Mouse (Mus musculus): Measurements from ENCODE around the gene Gm17387. TPM values are rescaled to one million over a fixed set of nuclear protein-coding genes. Genes with fewer than 3 reads are reported as not detected.
"Not testable (repeated sequence)": the region's sequence is repeated elsewhere in the genome, so short reads cannot be mapped to it uniquely, and the experiment has no call there.

The Gm17387 gene
- total RNA-seq, 2 experiments from 2014 or later, result not detected

DNA sequence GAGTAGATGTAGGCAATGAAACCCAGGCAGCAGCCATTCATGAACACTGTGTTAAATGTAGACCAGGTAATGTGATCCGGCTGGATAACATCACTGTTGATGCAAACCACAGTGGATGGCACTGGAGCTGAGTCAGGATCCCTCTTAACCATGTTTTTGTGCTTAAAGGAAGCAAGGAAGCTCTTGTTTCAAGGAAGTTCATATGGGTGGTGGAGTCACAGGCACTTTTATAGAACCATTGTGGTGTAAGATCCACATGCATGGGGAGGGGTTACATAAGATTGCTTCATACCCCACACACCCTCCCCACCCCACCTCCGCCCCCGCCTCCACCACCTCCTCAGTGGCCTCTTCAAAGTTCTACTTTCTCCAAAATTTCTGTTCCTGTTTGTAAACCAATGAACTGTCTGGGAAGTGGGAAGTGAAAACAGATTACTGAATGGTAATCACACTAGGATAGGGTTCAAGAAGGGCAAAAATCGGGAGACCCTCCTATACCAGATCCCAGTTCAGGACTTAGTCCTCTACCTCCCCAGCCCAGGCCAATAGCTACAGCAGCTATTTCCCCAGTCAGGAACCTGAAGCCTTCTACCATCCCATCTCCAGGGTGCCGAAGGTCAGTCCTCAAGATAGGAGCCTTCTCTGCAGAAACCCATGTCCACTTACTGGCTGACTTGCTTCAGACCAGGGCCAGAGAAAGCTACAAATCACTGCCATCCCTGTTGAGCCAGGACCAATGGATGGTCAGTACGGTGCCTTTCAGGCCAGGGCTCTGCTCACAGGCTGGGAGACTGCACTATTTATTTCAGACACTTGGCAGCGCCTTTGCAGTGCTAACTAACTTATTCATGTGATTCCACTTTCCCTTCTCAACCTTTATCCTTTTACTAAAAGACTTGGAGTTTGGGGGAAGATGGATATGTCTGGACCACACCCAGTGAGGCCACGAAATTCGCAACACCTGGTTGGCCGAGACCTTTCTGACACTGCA lies 11.9 kb upstream of the Gm17387 start:
- DNase-seq, result no peak

DNA sequence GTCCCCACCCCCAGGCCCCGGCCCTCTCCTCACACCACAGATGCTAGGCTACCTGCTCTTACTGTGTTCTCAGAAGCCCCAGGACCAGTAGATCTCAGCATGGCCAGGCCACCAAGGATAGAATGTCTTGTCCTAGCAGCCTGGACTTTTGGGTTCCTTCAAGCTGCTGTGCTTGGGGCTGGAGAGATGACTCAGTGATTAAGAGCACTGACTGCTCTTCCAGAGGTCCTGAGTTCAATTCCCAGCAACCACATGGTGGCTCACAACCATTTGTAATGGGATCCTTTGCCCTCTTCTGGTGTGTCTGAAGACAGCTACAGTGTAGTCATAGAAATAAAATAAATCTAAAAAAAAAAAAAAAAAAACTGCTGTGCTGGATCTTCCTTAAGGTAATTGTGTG lies 11.1 kb upstream of the Gm17387 start, which contains the start of gene Ifitm6:
Gene Ifitm6, minus strand, starts transcription at position 101 of the 400 bp plus-strand sequence.
- not testable (repeated sequence) for DNase-seq

DNA sequence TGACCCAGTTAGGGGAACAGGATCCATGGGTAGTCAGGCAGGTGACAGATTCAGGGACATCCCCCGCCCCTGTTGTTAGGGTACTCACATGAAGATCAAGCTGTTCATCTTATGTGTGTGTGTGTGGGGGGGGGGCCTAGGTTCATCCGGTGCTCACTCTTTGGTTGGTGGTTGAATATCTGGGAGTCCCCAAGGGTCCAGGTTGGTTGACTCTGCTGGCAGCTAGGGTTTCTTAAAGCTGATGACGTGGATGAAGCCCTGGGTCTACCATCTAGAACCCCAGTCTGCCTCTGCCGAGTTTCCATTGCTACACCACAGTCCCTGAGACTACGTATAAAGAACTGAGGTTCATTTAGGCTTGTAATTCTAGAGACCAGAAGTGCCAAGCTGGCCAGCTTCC lies 9.9 kb upstream of the Gm17387 start:
- DNase-seq, result no peak

DNA sequence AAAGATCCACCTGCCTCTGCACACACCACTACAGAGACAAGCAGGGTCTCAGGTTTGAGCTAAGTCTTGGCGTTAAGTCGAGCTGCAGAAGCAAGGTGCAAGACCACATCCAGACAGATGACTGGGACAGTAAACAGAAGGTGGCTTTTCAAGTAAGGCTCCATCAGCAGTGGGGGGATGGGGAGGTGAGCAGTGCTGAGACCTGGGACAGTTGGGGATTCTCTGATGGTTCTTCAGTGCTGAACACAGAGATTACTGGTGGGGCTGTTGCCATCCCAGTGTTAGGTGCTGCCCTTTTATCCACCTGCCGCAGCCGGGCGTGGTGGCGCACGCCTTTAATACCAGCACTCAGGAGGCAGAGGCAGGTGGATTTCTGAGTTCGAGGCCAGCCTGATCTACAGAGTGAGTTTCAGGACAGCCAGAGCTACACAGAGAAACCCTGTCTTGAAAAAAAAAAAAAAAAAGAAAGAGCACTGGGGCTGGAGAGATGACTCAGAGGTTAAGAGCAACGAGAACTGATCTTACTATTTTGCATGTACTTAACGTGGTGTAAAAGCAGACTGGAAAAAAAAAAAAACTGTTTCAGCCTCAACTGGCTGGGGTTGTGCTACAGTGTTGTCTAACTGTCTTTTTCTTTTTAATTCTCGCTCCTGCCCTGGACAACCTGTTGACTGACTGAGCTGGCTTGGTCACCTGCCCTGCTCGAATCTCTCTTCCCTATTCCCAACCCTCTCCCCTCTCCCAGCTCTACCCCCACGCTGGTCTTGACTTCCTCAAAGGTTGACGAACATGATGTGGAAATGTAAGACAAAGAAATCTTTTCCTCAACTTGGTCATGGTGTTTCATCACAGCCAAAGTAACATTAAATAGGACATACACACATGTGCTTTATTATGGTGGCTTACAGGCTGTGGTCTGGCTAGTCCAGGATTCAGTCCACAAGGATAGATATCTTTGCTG lies 7.2 kb upstream of the Gm17387 start:
- DNase-seq, result no peak

DNA sequence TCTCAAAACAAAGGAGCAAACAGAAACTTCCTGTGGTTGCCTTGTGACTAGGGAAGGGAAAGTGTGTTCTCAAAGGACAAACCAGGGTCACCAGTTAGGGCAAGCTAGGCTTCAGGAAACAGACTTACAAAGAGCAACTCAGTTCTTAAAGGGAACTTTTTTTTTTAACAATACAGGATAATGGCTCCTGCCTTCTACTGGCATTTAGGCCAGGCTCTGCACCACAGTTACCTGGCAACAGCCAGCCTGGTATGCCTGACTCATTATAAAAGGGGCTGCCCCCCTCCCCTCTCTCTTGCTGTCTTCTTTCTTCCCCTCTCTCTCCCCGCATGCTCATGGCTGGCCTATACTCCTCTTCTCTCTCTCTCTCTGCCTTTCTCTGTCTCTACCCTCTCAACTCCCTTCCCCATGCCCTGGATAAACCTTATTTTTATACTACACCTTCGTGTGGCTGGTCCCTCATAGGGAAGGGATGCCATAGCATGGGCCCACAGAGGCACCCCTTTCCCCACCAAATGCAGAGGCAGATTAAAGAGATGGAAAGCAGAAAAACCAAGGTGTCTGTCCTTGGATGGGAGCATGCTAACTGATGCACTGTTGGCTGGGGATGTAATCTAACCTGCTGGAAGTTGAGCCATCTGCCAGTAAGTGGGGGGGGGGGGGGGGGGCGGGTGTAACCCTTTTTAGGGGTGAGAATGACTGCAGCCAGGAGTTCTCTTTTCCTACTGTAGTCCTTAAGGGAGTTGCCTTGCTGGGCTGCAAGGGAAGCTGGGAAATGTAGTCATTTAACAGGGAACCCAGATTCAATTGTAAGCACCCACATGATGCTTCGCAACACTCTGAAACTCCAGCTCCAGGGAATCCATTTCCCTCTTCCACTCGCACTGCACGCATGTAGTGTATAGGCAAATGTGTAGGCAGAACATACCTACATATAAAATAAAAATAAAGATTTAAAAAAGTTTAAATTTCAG lies 3.8 kb upstream of the Gm17387 start:
- DNase-seq, result no peak

DNA sequence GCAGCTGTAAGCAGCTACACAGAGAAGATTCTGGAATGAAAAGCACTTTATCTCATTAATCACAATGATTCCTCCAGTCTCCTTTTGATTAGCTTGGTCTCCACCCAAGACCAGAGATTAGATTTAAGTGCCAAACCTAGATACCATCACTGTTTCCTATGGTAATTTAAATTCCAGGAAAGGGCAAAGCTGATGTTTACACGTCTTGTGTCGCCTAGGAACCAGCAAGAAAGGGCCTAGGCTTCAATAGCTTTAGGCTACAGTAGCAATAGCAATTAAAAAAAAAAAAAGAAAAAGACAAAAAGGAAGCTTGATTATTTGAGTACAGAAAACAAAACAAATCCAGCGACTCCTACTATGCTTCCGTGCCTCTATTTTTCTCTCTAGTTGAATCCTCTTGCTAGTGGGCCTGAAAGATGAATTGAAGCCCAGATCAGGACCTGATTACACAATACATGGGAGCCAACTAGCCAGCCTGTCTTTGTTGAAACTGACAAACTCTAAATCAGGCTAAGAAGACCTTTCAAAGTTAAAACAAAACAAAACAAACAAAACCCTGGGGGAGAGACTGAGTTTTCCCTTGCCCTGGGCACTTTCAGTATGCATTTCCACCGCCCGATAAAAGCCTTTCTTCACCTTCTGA lies 2.7 kb upstream of the Gm17387 start:
- no peak for DNase-seq

DNA sequence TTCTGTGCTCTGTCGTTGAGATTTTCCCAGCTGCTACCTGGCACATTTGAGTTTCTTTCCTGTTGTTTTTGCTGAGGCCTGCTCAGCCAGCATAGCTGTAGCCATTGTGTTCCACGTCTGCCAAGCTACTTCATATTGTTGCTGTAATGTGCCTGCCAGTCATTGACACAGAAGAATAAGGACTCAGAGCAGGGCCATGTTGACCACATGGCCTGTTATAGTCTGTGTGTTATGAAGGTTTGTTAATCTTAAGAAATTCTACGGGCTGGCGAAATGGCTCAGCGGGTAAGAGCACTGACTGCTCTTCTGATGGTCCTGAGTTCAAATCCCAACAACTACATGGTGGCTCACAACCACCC lies 2.2 kb upstream of the Gm17387 start:
- DNase-seq, result no peak

DNA sequence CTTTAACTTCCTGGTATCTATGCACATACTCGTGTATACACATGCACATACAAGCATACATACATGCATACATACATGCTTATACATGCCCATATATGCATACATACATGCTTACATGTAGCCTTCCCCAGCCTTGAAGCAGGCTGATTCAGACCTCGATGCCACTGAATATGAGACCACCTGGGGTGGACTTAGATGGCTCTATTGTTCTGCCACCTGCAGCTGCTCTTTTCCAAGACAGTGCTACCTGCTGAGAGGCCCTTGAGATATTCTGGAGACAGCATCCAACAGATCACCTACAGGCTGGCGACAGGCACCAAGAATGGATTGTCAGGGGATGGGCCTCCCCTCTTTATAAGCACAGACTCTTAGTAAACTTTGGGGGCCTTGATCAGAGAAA lies 1.5 kb downstream of the Gm17387 start:
- no peak for DNase-seq

DNA sequence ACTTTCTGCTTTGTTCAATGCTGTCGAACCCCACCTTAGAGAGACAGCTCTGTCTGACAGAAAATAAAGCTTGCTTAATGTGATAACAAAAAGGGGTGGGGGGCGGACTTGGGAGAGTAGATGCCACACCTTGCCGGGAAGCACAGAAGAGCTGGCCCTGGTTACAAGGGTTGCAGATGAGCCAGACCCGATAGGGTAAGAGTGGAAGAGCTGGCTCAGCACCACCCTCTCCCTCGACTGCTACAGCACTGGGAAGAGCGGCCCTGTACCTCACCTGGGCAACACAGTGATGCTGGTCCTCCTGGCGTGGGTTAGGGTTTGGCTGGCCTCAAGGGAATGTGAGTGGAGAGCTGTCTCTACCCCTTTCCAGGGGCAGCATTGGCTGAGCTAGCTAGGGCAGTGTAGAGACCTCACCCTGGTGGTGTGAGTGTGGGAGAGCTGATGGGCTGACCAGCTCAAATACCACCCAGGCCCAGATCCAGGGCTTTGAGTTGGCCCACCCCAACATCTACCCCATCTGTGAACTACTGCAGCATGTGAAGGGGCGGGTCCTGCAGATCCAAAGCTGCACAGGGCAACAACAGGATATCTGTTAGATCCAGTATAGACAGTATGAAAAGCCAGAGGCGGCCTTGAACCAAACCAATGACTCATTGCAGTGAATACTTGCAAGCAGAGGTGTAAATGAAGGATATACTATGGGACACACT lies 3.7 kb downstream of the Gm17387 start:
- DNase-seq, result no peak

DNA sequence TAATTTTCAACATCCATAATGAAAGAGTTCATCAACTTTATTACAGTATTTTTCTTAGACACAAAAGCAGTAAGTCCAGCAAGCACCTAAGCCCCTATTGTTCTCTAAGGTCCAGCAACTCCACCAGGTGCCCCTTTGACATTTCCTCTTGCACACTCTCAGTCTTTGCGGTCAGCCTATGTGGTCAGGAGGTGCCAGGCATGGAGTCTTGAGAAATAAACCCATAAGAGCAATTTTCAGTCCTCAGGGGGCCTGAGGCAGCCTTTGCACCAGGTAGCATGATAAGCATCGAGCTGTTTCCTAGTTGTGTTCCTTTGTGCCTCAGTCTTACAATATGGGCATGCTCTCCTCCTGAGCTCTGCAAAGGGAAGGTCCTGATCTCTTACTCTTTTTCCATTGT lies 7.7 kb downstream of the Gm17387 start:
- DNase-seq, result not testable (repeated sequence)

DNA sequence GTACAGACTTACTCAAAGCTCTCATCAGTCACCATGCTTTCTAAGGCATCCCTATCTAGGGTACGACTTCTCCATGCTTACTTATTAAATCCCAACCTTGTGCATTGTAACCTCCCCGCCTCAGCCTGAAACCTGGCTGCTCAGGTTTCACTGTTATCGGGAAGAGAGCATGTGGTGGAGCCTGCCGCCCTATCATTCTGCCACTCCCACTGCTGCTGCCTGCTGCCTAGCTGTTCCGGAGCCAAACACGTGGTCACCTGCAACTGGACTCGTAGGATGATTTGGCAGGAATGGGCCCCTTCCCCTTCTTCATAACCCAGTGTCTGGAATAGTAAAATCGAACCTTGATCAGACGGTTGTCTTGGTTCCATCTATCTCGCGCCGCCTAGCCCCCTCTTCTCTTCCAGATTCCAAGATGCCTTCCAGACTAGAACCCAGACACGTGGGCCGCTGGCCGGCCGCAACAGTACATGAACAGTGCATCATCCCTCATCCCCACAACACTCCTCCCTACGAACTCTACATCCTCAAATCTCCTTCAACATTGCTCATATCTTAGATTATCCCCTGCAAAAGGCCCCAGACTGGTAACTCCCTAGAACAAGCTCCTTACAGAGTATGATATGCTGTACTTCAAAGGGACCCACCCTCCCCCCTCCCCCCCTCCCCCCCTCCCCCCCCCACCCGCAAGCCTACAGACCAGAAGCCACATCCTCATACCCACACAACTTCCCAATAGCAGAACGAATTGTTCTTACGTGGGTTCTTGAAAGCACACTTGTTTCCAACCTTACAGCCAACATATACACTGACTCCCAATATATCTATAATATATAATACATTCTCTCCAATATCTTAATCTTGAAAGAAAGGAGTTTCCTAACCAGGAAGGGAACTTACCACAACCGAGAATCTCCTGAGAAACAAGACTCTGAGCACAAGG lies 9.4 kb downstream of the Gm17387 start:
- no peak for DNase-seq

DNA sequence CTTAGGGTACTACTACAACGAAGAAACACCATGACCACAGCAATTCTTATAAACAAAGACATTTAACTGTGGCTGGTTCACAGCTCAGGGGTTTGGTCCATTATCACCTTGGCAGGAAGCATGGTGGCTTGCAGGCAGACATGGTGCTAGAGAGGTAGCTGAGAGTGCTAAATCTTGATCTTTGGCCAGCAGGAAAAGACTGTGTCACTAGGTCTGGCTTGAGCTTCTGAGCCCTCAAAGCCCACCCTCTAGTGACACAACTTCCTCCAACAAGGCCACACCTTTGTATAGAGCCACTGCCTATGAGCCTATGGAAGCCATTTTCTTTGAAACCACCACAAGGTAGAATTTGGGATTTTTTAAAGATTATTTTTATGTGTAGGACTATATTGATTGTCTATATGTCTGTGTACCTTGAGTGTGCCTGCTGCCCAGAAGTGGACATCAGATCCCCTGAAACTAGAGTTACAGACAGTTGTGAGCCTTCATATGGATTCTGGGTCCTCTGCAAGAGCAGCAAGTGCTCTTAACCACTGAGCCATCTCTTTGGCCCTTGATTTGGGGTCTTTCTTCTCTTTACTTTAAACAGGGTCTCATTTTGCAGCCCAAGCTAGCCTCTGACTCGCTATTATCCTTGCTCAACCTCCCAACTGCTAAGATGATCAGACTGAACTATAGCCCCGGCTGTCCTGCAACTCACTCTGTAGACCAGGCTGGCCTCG lies 10.6 kb downstream of the Gm17387 start:
- DNase-seq, result no peak

DNA sequence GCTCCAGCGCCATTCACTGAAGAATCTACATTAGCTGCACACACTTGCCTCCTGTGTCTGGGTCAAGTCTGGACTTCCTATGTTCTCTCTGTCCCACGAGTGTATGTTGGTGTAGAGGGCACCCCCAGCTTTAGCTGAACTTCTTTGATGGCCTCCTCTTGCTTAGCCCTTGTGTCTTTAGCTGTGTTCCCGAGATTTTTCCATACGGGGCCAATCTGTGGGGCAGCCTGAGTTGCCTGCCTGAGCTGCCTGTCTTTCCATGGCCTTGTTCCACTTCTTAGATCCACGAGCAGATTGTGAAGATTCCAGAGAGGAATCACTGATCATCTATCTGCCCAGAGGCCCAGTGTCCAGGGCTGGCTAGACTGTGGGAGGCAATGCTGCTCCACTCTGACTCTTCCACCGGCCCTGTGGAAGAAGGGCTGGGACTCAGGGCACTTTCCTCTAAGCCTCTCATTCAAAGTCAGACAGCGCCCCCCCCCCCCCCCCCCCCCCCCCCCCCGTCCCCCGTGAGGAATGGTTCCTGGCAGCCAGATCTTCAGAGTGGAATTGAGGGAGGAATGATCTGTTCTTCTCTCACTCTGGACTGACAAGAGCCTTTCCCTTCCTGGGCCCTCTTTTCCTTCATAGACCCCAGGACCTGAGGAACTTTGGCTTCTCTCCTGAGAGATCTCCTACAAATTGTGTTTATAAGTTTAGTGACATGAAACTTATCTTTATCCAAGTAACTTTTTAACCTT lies 12.1 kb downstream of the Gm17387 start:
- DNase-seq, result no peak

DNA sequence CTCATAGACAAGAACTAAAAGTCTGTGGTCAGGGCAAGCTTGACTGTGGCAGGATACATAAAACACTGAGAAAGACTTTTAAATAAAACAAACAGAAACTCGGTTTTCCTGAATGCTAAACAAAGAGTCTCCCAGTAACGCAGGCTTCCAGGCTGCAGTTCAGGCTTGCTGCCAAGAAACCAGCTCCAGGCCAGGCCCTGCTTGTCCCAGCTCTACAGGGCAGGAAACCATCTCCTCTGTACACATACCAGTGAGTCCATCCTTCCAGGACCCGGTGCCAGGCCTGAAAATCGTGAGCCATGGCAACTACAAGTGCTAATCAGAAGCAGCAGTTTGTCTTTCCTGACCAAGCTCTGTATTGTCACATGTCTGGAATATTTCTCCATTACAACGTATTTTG lies 12.7 kb downstream of the Gm17387 start:
- peak; percentile 88 for DNase-seq

DNA sequence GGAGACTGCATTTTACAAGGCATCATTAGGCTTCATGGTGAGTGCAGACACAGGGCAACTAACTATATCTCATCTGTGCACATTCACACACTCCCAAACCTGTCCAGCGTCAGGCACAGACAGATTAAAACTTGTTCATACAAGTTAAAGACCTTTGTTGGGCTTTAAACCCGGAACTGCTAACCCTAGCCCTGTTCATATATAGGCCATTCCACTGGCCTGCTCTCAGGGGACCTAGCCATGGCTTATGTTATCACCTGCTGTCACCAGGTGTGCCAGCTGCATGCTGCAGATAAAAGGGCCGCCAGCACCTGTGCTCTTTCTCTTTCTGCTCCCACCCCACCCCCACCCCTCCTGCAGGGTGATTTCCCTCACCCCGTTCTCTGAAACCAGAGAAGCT lies 13.6 kb downstream of the Gm17387 start:
- DNase-seq, result no peak

DNA sequence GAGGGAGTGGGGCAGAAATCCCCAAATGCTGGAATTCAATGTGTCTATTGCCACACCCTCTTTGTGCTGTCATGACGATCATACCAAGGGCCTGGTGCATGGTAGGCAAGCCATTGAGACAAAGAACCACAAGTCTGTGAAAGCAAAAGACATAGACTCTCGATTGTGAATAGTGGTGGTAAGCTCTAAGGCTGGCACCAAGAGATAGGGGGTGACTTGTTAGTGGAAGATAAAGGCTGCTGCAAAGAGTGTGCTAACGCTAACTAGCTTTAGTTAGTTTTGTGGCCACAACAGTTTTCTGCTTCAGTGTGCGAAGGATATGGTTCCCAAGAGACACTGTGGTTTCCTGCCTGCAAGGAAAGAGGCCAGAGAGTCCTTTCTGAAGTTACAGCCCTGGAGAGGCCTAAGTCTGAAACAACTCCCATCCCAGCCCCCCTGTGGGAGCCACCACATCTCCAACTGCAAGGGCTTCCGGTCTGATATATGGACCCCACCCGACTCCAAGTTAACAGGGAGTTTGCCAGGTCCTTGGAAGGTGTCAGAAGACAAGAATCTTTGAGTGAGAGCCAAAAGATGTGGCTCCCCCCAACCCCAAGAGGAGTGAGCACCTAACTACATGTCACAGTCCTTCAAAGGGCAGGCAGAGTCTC lies 18.1 kb downstream of the Gm17387 start:
- DNase-seq, result peak; percentile 43

DNA sequence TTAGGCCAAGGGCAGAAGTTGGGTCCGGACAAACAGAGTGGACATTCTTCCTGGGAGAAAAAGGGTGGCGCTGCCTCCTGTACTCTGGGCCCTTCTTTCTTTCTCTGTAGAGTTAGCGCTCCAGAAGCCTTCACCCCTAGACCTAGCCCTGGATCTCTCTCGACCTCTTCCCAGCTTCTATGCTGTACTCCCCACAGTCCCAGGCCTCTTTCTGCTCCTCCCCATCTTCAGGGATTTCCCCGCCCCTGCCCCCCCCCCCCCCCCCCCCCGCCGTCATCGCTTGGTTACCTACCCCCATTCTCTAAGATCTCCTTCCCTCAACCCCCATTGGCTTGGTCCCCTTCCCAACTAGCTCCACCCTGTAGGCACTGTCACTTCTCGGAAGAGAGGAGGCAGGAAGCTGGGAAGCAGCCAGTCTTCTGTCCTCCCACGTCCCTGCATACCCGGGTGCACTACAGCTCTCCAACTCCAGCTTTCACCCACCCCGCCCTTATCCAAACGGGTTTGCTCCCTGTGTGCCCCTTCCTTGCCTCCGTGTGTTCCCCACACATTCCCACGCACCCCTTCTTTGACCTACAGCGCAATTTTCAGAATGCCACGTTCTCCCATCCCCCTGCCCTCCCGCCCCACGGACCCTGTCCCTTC lies 18.8 kb downstream of the Gm17387 start:
- DNase-seq, result peak; percentile 83

All from heart, postnatal 4 days (tissue).